Mouse (Mus musculus) left cerebral cortex, postnatal 10 days (tissue): Measurements from ENCODE around the gene Tspo2. TPM values are rescaled to one million over a fixed set of nuclear protein-coding genes. Genes with fewer than 3 reads are reported as not detected.
"Not testable (repeated sequence)": the region's sequence is repeated elsewhere in the genome, so short reads cannot be mapped to it uniquely, and the experiment has no call there.

Experiments used
- DNase-seq, 2 experiments: peaks; one replicate each; pipeline ENCODE4 v3.0.0; 2021 to 2022; ENCODE audit warnings: low spot score in 2 of 2, mixed read lengths in 1 of 2; ENCODE audit errors: extremely low spot score in 1 of 2
- intact Hi-C: fragments of 180-260 bp; cut with DNase I; formaldehyde crosslinking; loops from one replicate; pipeline ENCODE4 v1.15.1; 2025
- total RNA-seq, 2 experiments: library from RNA; stranded (reverse); gene quantifications; 2 replicates each; pipeline ENCODE4 v1.2.3; 2021

Tspo2 gene
- not detected for total RNA-seq

- intact Hi-C loops, result no loop called here
- DNase-seq, result no peak
Measured at GRCm38 (mm10) chr17:48451353-48451675, at the start of gene Tspo2. Gene Tspo2 (minus strand): TSS chr17:48451522.

- no peak for DNase-seq
- intact Hi-C loops, result no loop called here
Measured at GRCm38 (mm10) chr17:48500846-48501445, 49.6 kb upstream of the Tspo2 start.

DNA sequence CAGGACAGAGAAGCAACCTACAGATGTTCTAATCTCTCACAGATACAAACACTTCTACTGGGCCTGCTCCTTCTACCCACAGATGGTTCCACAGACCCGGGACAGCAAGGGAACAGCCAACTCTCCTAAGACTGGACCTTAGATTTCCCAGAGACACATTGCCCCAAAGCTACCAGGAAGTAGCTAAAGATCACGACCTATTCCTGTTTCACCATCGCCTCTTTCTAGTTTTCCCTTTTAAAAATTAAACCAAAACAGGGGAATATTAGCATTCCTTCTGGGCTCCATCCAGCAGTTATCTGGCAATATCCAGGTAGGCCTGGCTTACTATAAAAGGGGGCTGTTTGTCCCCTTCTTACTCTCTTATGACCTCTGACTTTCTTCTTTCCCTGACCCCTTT is 46.7 kb upstream of the Tspo2 start:
- no peak for DNase-seq
- intact Hi-C loops, result no loop called here

- intact Hi-C loops, result no loop called here
Measured at GRCm38 (mm10) chr17:48493986-48494385, 42.7 kb upstream of the Tspo2 start.

DNA sequence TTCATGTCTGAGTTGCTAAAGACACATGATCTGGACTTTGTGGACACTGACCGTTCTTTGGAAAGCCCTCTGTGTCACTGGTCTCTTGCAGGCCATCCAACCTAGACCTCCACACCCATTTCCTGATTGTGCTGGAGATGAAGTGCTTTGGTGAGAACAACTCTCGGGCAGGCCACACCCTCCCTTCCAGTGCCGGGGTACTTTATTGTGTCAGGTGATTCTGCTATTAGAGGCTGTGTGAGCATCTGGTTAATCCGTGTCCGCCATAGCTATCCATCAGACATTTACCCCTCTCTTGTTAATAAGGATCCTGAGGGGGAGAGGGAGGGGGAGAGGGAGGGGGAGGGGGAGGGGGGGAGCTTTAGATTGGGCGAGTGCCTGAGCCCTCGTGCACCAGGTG is 42.3 kb upstream of the Tspo2 start:
- intact Hi-C loops, result no loop called here
- no peak for DNase-seq

More at GRCm38 (mm10) chr17:48493986-48494385, 42.7 kb upstream of the Tspo2 start:
- no peak for DNase-seq

DNA sequence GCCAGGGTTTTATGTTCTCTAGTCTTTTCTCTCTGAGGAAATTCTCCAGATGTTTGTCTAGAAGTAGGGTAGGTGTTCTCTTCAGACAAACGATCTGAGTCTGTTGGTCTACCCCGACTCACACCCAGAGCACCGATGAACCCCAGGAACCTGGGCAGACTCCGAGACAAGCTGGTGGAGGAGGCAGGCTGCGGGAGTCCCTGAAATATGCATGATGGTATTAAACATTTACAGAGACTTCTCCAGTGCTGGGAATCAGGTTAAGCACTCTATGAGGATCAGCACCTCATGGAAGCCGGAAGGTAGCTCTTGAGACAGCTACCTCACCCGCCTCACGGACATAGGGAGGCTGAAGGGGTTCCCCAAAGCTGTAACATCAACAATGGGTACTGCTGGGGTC is 41.3 kb upstream of the Tspo2 start:
- intact Hi-C loops, result no loop called here
- DNase-seq, result no peak

- intact Hi-C loops, result no loop called here
- DNase-seq, result no peak
Measured at GRCm38 (mm10) chr17:48489466-48489865, 38.1 kb upstream of the Tspo2 start.

DNA sequence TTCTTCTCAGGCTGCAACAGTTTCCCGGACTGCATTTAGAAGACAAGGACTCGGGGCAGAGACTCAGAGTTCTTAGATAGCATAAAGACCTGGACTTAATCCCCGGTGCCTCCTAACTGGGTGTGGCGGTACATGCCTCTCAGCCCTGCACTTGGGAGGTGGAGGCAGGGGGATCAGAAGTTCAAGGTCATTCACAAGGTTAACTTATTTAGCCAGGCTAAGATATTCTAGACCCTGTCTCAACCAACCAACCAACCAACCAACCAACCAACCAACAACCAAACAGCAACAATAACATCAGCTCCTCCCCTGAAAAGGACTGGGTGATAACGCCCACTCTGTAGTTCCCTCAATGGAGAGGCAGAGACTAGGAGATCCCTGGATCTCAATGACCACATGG is 32.9 kb upstream of the Tspo2 start:
- DNase-seq, result no peak
- intact Hi-C loops, result no loop called here

DNA sequence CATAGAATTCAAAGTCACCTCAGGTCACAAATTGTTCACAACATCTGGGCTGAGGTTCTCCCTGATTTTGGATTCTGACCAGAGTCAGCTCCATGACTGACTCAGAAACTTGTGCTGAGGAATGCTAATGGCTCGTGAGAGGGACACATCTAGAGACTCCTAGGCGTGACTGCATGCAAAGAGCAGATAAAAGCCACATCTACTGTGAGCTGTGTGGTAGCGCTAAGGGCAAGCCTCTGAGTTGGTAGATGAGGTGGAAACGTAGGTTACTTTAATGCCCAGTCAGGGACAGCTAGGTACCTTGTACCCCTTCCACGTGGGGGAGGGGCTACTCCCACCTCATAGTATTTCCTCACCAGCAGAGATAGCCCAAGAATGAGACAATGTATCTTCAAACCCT is 32.4 kb upstream of the Tspo2 start:
- DNase-seq, result no peak
- intact Hi-C loops, result no loop called here

DNA sequence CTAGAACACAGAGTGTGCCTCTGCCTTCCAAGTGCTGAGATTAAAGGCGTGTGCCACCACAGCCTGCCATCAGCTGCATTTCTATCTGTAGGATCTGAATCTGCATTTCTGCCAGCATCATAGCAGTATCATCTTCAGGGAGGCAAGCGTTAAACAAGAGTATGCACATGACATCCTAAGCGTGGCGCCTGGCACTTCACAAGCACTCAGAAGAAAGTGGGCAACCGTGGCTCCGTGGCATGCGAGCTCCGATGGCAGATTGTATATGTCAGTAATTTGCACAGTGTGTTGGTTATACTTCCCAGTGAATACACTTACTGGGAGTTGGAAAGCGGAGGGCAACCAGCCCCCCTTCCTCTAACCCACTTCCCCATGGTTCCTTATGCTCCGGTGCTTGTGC is 28.6 kb upstream of the Tspo2 start:
- intact Hi-C loops, result no loop called here
- DNase-seq, result no peak

DNA sequence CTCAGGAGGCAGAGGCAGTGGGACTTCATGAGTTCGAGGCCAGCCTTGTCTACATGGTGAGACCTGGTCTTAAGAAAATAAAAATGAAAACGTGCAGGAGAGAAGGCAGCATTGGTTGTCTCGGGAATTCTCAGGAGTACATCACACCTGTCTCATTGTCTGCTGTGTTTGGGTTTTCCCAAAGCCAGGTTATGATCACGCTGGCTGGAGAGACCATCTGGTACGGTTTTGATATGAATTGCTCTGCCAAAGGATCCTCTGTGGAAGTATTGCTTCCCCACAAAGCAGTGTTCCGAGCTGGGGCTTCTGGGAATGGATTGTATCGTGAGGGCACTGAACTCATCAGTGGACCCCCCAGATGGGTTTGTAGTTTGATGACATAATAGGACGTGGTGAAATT is 24.1 kb upstream of the Tspo2 start:
- intact Hi-C loops, result no loop called here
- DNase-seq, result no peak

DNA sequence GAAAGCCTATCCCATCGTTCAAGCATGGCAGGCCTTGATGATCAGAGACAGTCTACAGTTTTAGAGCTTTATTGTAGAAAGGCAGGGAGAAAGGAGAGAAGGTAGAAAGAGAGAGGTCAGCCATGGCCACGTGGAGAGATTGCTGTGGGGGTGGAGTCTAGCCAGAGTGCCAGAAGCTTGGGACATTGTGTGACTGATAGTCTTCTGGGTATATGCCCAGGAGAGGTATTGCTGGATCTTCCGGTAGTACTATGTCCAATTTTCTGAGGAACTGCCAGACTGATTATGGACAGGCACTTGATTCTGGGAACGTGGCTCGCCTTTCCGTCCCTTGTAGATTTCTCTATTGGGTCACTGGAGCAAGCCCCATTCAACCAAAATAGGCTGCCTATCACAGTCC is 23.0 kb upstream of the Tspo2 start:
- intact Hi-C loops, DNase-seq: not testable (repeated sequence)

- peak; percentile 85 for DNase-seq
- intact Hi-C loops, result loop anchor here (5.0 kb wide), 2 partner anchors 135 to 465 kb away; partner anchors contain the start of gene Lrfn2
Measured at GRCm38 (mm10) chr17:48467395-48468231, 16.3 kb upstream of the Tspo2 start.

DNA sequence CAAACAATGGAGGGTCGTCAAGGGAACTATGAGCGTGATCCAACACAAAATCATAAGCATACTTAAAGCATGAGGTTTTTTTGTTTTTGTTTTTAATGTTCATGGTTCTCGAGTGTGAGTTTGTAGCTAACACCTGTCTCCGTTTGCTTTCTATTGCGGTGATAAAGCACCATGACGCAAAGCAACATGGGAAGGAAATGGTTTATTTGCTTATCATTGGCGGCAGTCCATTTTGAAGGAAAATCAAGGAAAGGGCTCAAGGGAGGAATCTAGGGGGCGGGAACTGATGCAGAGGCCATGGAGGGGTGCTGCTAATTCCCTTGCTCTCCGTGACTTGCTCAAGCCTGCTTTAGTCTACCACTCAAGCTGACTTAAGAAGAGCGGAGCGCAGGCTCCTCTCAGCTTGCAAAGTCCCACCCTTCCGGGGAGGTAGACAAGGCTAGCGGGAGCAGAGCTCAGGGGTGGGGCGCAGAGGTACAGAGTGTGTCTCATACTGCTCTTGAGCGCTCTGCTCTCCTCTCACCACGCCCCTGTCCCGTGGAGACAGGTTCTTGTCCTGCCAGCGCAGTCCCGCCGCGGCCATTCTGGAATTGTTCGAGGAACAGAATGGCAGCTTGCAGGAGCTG is 15.6 kb upstream of the Tspo2 start:
- intact Hi-C loops, result loop anchor here (5.0 kb wide), 2 partner anchors 135 to 465 kb away; partner anchors contain the start of gene Lrfn2
- DNase-seq, result no peak

DNA sequence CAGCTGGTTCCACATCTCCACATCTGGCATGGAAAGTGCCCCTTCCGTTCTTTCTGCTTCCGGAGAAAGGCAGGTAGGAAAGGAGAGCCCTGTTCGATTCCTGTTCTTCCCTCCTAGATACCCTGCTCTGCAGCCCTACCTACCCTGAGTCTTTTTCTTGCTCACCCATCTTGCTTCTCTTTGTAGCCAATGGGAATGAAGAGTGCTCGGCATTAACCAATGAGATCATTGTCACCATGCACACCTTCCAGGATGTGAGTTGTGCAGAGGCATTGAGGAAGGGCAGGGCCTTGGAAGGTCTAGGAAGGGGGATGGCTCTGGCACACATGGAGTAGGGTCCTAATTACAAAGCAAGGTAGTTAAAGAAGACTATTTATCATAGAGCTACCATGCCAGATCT is 12.1 kb upstream of the Tspo2 start:
- DNase-seq, result no peak
- intact Hi-C loops, result no loop called here

DNA sequence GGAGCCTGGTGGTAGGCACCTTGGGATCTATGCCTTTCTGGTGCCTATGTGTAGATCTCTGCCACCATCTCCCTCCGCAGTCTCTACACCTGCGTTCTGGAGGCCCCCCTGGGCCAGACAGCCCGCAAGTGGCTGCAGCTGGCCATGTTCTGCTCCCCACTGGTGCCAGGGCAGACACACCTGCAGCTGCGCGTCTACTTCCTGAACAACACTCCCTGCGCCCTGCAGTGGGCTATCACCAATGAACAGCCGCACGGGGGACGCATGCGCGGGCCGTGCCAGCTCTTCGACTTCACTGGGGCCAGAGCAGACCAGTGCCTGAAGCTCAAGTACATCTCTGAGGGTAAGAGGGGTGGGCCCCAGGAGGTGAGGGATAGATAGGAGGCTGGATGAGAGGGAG is 10.8 kb upstream of the Tspo2 start:
- intact Hi-C loops, result no loop called here

DNA sequence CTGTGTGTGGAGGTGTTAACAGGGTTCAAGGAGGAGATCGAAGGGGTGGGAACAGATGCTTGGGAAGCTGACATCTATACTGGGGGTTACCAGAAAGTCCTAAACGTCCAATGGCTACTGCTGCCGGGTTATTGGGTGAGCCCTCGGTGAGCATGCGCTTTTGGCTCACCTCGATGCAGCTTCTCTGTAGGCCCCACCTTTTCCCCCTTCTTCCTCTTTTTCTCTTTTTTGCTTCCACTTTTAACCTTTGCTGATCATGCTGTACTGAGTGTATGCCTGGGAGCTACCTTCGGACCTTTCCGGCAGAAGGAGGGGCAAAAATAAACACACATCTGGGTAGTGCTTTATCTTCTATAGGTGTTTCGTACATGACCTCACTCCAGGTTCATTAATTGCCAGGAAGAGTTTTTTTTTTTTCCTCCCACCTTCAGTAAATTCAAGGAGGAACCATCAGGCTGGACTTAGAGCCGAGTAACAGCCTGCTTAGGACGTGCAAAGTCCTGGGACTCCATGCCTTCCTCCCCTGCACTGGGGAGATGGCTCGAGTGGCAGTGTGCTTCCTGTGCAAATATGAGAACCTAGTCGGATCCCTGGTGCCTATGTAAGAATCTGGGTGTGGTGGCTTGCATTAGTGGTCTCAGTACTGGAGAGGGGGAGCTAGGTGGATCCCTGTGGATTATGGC is 6.8 kb upstream of the Tspo2 start:
- intact Hi-C loops, result no loop called here
- no peak for DNase-seq

More for the DNA sequence above, 10.8 kb upstream of the Tspo2 start:
- DNase-seq, result no peak

DNA sequence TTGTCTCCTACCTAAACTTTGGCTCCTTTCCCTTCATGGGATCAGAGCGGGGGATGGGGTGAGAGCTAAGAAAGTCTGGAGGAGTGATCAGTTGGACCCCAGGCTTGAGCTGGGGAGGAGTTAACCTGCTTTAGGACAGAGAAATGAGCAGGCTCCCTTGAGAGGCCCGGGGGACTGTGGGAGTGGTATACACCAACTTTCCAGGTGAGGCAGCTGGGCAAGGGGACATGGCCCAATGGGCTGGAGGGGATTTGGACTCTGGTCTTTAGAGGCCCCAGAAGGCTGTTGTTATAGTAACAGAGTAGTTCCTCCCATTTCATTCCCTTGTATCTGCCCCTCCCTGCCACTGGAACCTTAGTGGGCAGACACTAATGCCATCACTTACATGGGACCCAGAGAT is 4.6 kb upstream of the Tspo2 start:
- intact Hi-C loops, result no loop called here
- DNase-seq, result no peak

- DNase-seq, result no peak
- intact Hi-C loops, result no loop called here
Measured at GRCm38 (mm10) chr17:48454688-48455087, 3.4 kb upstream of the Tspo2 start, which contains the start of gene Unc5cl. Gene Unc5cl (plus strand): TSS chr17:48454901.
